ENCODE assay signal across 20 mouse cellular contexts in the genomic region with DNA sequence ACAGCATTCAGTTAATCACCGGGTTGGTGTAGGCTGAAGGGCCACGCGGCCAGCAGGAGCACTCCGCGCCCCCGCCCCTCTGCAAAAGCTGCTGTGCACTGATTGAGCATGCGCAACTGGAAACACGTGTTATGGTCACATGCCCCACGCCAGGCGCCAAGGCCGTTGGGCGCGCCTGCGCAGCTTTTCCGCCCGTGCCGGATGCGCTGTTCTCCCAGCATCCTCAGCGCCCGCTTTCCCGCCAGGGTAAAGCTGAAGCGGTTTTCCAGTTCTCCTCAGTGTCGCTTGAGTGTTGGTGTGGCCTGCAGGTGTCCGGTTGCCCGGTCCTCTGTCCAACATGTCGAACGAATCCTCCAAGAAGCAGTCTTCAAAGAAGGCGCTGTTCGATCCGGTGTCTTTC. TPM values are rescaled to one million over a fixed set of nuclear protein-coding genes. Genes with fewer than 3 reads are reported as not detected.
DNase-seq lines count a peak whose midpoint lies in the region; ATAC-seq and TF ChIP-seq lines count a peak whose summit lies in the region.
"Had no signal": no experiment of that assay in that cellular context is flagged by ENCODE, and none has a peak within 500 bp of the region (broad histone marks: within the 10 kb centered on the region; RNA-seq: fewer than 3 reads in every experiment).

A gene (plus strand): TSS at position 201 of the 400 bp plus-strand sequence.

- in situ Hi-C loops in ES-E14 (cut with MboI; ENCODE audit: low sequenced_read_pairs in 2 of 2, unreplicated experiment in 2 of 2): no loop called here

- ATAC-seq in megakaryocyte, adult 5-6 weeks (ENCODE audit: poor library complexity, severe bottlenecking): no peak
- ATAC-seq: activated CD4-positive, CD25-positive, alpha-beta regulatory T cell, adult 4 months; forebrain, embryonic 13.5 days; forebrain, postnatal 0 days; hindbrain, embryonic 16.5 days had no signal

- H3K4me1 ChIP-seq in megakaryocyte, embryonic 14.5 days: peaks cover 16% of the 10 kb centered on the region
- peaks cover 0 to 2% of the 10 kb centered on the region in 2 experiments; a peak in 1 of 4 replicates for H3K4me1 ChIP-seq in ES-E14 (ENCODE audit: control insufficient read depth in 2 of 2, insufficient read depth in 2 of 2, low read length in 2 of 2, poor library complexity in 1 of 2)
- H3K4me1 ChIP-seq: embryonic facial prominence, embryonic 13.5 days; forebrain, embryonic 13.5 days; heart, embryonic 13.5 days had no signal

- intact Hi-C loops in left cerebral cortex, postnatal 4 days (cut with DNase I): no loop called here

- H3K27me3 ChIP-seq in megakaryocyte, embryonic 14.5 days (replicated peaks): no peaks in the 10 kb centered on the region
- H3K27me3 ChIP-seq: embryonic facial prominence, embryonic 13.5 days; forebrain, embryonic 13.5 days; heart, embryonic 13.5 days had no signal

- H3K27ac ChIP-seq in ES-E14 (ENCODE audit: insufficient read depth, low read depth, low read length, poor library complexity, severe bottlenecking): no peak within 1 kb of the TSS
- H3K27ac ChIP-seq: embryonic facial prominence, embryonic 13.5 days; forebrain, embryonic 13.5 days; heart, embryonic 13.5 days had no signal

- peak; percentile 31 for DNase-seq in ES-E14 (ENCODE audit: low read depth, low spot score)
- peak; percentile 68 for DNase-seq in testis, postnatal 10 days (ENCODE audit: low spot score)
- DNase-seq in left cerebral cortex, postnatal 4 days: no peak
- DNase-seq in Muller cell, postnatal 12 days (ENCODE audit: inconsistent ontology term): no peak
- DNase-seq: adrenal gland, adult 2 months; adrenal gland, postnatal 25 days; cerebellum, adult 18-20 months; cerebellum, adult 9-11 months; cerebellum, postnatal 36 days; forebrain, postnatal 0 days; gastrocnemius, postnatal 14 days; heart, postnatal 36 days had no signal

- peaks cover 11% of the 10 kb centered on the region for H3K9me3 ChIP-seq in megakaryocyte, embryonic 14.5 days
- no peaks in the 10 kb centered on the region for H3K9me3 ChIP-seq in ES-E14 (ENCODE audit: control insufficient read depth, insufficient read depth, low read depth, low read length)
- H3K9me3 ChIP-seq: heart, embryonic 13.5 days had no signal

- no peak within 1 kb of the TSS for H3K9ac ChIP-seq in ES-E14 (ENCODE audit: insufficient read depth, low read depth, low read length, poor library complexity, severe bottlenecking)
- H3K9ac ChIP-seq: embryonic facial prominence, embryonic 13.5 days; forebrain, embryonic 13.5 days; forebrain, postnatal 0 days; heart, embryonic 13.5 days had no signal

- H3K4me3 ChIP-seq in megakaryocyte, embryonic 14.5 days (replicated peaks): peak within 1 kb of the TSS; percentile 62
- H3K4me3 ChIP-seq in ES-E14 (ENCODE audit: insufficient read depth in 1 of 2, low read depth in 1 of 2, low read length in 2 of 2, poor library complexity in 1 of 2, severe bottlenecking in 1 of 2): peak within 1 kb of the TSS in 1 of 2 experiments; percentile 3; a peak in 1 of 4 replicates
- H3K4me3 ChIP-seq: embryonic facial prominence, embryonic 13.5 days; forebrain, embryonic 13.5 days; heart, embryonic 13.5 days had no signal

- H3K36me3 ChIP-seq in megakaryocyte, embryonic 14.5 days (replicated peaks; ENCODE audit: low read length): no peaks in the 10 kb centered on the region
- H3K36me3 ChIP-seq in ES-E14 (ENCODE audit: control insufficient read depth, insufficient read depth, low read length, poor library complexity, severe bottlenecking): no peaks in the 10 kb centered on the region
- H3K36me3 ChIP-seq: embryonic facial prominence, embryonic 13.5 days; heart, embryonic 13.5 days had no signal

TF ChIP-seq in ES-E14, 5 proteins besides CTCF, POLR2A, EP300 and RAD21:
- TF ChIP-seq ZNF384 (IDR thresholded peaks at IDR 0.05; ENCODE audit: low read depth, low read length) (no peak), CHD2 (IDR thresholded peaks at IDR 0.05; ENCODE audit: low read depth, low read length) (no peak), ZC3H11A (IDR thresholded peaks at IDR 0.05; ENCODE audit: borderline replicate concordance, low read depth, low read length) (no peak), HCFC1 (IDR thresholded peaks at IDR 0.05; ENCODE audit: borderline replicate concordance, insufficient read depth, low read length) (no peak), MAFK (IDR thresholded peaks at IDR 0.05; ENCODE audit: insufficient read depth, low read depth, low read length) (no peak)

RNA-seq across cellular contexts. Expression of the gene that starts here (rescaled TPM):
- not detected in 2 replicates for polyA plus RNA-seq in megakaryocyte, embryonic 14.5 days (2012; ENCODE audit: insufficient read depth, low replicate concordance)
- total RNA-seq in megakaryocyte, adult 5-6 weeks (2015): not detected in 2 replicates
- total RNA-seq in megakaryocyte, adult 5-6 weeks (2017): not detected in 2 replicates
- total RNA-seq in ES-E14 (2012; rRNA removed): 1.3 and 3.2 TPM in 2 replicates
- total RNA-seq in left cerebral cortex, postnatal 4 days (2021): under 1 TPM; 0.22 to 0.24 TPM
- total RNA-seq: gastrocnemius, adult 18-20 months; gastrocnemius, postnatal 14 days; heart, postnatal 36 days had no signal
- polyA plus RNA-seq: activated CD4-positive, CD25-positive, alpha-beta regulatory T cell, adult 4 months; adrenal gland, adult 2 months had no signal

Comparison
In these comparisons a context has a peak if more than half of its experiments do, and no peak if none do; other contexts are left out.
1. DNase-seq: peak in ES-E14 (single experiment) and testis, postnatal 10 days (single experiment); none in left cerebral cortex, postnatal 4 days (single experiment) and Muller cell, postnatal 12 days (single experiment).